ENCODE assay signal across 9 mouse cellular contexts in the genomic region with DNA sequence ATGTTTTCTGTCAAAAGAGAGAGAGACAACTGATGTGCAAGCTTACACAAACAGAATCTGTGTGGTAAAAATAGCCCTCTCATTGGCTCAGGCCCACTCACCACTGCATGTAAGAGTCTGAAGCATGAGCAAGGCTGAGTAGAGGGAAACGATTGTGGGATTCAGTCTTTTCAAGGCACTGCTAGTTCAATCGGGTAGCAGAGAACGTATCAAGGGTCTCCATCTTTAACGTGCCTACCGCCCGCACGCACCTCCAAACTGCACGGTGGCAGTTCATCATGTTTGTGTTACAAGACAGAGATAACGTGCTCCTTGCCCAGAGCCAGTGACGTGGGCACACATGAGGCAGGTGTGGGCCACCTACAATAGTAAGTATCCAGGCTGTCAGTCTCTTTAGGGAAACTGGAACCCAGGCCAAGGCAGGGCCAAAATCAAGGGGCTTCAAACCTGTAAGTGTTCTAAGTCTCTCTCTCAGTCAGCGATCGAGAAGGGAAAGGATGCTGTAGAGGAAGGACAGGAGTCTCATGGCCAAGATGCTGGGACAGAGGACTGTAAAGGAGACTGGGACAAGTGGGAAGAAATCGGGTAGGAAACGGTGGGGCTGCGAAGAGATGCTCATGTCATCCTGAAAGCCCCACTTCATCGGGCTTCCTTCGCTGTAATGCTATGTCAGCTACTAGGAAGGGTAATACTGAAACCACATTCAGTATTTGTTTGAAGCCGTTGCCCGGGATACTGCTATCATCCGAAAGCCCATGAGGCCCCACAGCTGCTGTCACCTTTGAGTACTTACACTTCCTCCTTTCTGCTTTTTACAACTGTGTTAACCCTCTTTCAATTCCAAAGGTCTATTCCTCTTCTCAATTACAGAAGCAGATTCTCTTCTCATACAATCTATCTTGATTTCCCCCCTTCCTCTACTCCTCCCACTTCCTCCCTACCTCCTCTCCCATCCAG. TPM values are rescaled to one million over a fixed set of nuclear protein-coding genes. Genes with fewer than 3 reads are reported as not detected.
DNase-seq lines count a peak whose midpoint lies in the region; ATAC-seq and TF ChIP-seq lines count a peak whose summit lies in the region.
"Had no signal": no experiment of that assay in that cellular context is flagged by ENCODE, and none has a peak within 500 bp of the region (broad histone marks: within the 10 kb centered on the region; RNA-seq: fewer than 3 reads in every experiment).

No protein-coding gene starts in this region.

- no peak for TF ChIP-seq CTCF in heart, adult 2 months (IDR thresholded peaks at IDR 0.05)
- TF ChIP-seq CTCF in liver, postnatal 0 days (IDR thresholded peaks at IDR 0.05; ENCODE audit: low read depth): no peak
- TF ChIP-seq CTCF in spleen, adult 2 months (IDR thresholded peaks at IDR 0.05; ENCODE audit: extremely low read depth, insufficient read depth, insufficient read length, insufficient replicate concordance): no peak

- peaks cover 3% of the 10 kb centered on the region; the same call in 1 of the 2 replicates for H3K4me1 ChIP-seq in liver, embryonic 11.5 days (replicated peaks; ENCODE audit: control insufficient read depth, insufficient read depth, low read length)
- 0 out of 2 replicates have a peak, but pooled peaks cover 5% of the 10 kb centered on the region for H3K4me1 ChIP-seq in liver, embryonic 12.5 days
- H3K4me1 ChIP-seq in heart, adult 2 months (ENCODE audit: control insufficient read depth, insufficient read depth, low read length): peaks cover 7% of the 10 kb centered on the region
- peaks cover 2% of the 10 kb centered on the region; the same call in 1 of the 2 replicates for H3K4me1 ChIP-seq in liver, postnatal 0 days (ENCODE audit: insufficient read depth)
- peaks cover 21% of the 10 kb centered on the region for H3K4me1 ChIP-seq in spleen, adult 2 months (ENCODE audit: control insufficient read depth, insufficient read depth, insufficient read length)
- H3K4me1 ChIP-seq: limb, embryonic 12.5 days had no signal

- no peaks in the 10 kb centered on the region for H3K36me3 ChIP-seq in liver, embryonic 11.5 days (ENCODE audit: control insufficient read depth, insufficient read depth, low read length)
- peaks cover 10% of the 10 kb centered on the region; the same call in 1 of the 2 replicates for H3K36me3 ChIP-seq in liver, embryonic 12.5 days
- H3K36me3 ChIP-seq in heart, adult 2 months (ENCODE audit: control insufficient read depth, insufficient read depth, low read length): peaks cover 11% of the 10 kb centered on the region
- H3K36me3 ChIP-seq in liver, postnatal 0 days (replicated peaks; ENCODE audit: insufficient read depth, low read length): peaks cover 5% of the 10 kb centered on the region; the same call in 1 of the 2 replicates
- H3K36me3 ChIP-seq in spleen, adult 2 months (ENCODE audit: control insufficient read depth, insufficient read depth, low read length): no peaks in the 10 kb centered on the region

- no peak overlapping the region for H3K27ac ChIP-seq in liver, embryonic 11.5 days (ENCODE audit: low read depth, low read length)
- no peak overlapping the region for H3K27ac ChIP-seq in liver, embryonic 12.5 days
- peak overlapping the region; percentile 35 for H3K27ac ChIP-seq in heart, adult 2 months
- peak overlapping the region; percentile 55; the same call in 1 of the 2 replicates for H3K27ac ChIP-seq in liver, postnatal 0 days (ENCODE audit: low read depth)
- H3K27ac ChIP-seq in spleen, adult 2 months (ENCODE audit: insufficient read depth, low read length): peak overlapping the region; percentile 4
- H3K27ac ChIP-seq: limb, embryonic 12.5 days had no signal

- intact Hi-C loops in heart, adult 2 months (cut with DNase I): no loop called here

- ATAC-seq in liver, embryonic 11.5 days (replicated peaks; ENCODE audit: low FRiP score): 0 out of 2 replicates have a peak, but pooled peaks have one; percentile 29
- no peak for ATAC-seq in liver, embryonic 12.5 days
- peak; percentile 62 for ATAC-seq in liver, postnatal 0 days

- H3K4me2 ChIP-seq in liver, embryonic 11.5 days: no peak overlapping the region
- no peak overlapping the region for H3K4me2 ChIP-seq in liver, embryonic 12.5 days
- peak overlapping the region; percentile 34; the same call in 1 of the 2 replicates for H3K4me2 ChIP-seq in liver, postnatal 0 days (ENCODE audit: low read depth, low read length)
- H3K4me2 ChIP-seq: limb, embryonic 12.5 days had no signal

- no peak for TF ChIP-seq POLR2A in heart, adult 2 months (IDR thresholded peaks at IDR 0.05; ENCODE audit: insufficient read depth, low read depth, low read length)
- no peak for TF ChIP-seq POLR2A in spleen, adult 2 months (IDR thresholded peaks at IDR 0.05; ENCODE audit: low read depth, low read length)

- no peak for TF ChIP-seq EP300 in heart, adult 2 months (IDR thresholded peaks at IDR 0.05; ENCODE audit: insufficient read depth, low read depth, low read length)
- TF ChIP-seq EP300 in liver, postnatal 0 days (IDR thresholded peaks at IDR 0.05; ENCODE audit: low read depth): no peak

- H3K79me2 ChIP-seq in heart, adult 2 months (replicated peaks; ENCODE audit: control insufficient read depth, insufficient read depth, low read length): no peaks in the 10 kb centered on the region; the same call in 1 of the 2 replicates

- no peaks in the 10 kb centered on the region for H3K27me3 ChIP-seq in liver, embryonic 11.5 days (replicated peaks; ENCODE audit: control insufficient read depth, insufficient read depth, low read length)
- no peaks in the 10 kb centered on the region for H3K27me3 ChIP-seq in liver, embryonic 12.5 days (replicated peaks)
- H3K27me3 ChIP-seq in heart, adult 2 months (ENCODE audit: control insufficient read depth, insufficient read depth, low read length): no peaks in the 10 kb centered on the region
- H3K27me3 ChIP-seq in liver, postnatal 0 days (ENCODE audit: insufficient read depth, low read length): no peaks in the 10 kb centered on the region
- no peaks in the 10 kb centered on the region for H3K27me3 ChIP-seq in spleen, adult 2 months (ENCODE audit: control insufficient read depth, insufficient read depth, low read length)
- H3K27me3 ChIP-seq: limb, embryonic 12.5 days had no signal

- 64% methylated on average over 20 of the region's 20 CpGs for WGBS in liver, embryonic 11.5 days
- WGBS in liver, embryonic 12.5 days (ENCODE audit: insufficient replicate concordance): 44% methylated on average over 20 of the region's 20 CpGs
- WGBS in heart, adult 2 months: 55% methylated on average over 20 of the region's 20 CpGs
- 54% methylated on average over 20 of the region's 20 CpGs for WGBS in liver, postnatal 0 days (ENCODE audit: insufficient replicate concordance)
- 47% methylated on average over 20 of the region's 20 CpGs for WGBS in spleen, adult 2 months

- no peak overlapping the region for H3K4me3 ChIP-seq in liver, embryonic 11.5 days (ENCODE audit: low read depth, low read length)
- H3K4me3 ChIP-seq in liver, embryonic 12.5 days: no peak overlapping the region
- H3K4me3 ChIP-seq in heart, adult 2 months: no peak overlapping the region
- H3K4me3 ChIP-seq in liver, postnatal 0 days (ENCODE audit: low read depth, low read length): no peak overlapping the region
- H3K4me3 ChIP-seq in spleen, adult 2 months (ENCODE audit: extremely low read depth, insufficient read depth, insufficient read length): peak overlapping the region; percentile 27; the same call in 1 of the 2 replicates
- H3K4me3 ChIP-seq: limb, embryonic 12.5 days had no signal

- no peak for DNase-seq in liver, embryonic 11.5 days (ENCODE audit: low spot score)
- DNase-seq in heart, adult 2 months: peak; percentile 35 to 69
- DNase-seq in liver, postnatal 0 days: peak; percentile 38
- DNase-seq in spleen, adult 2 months (ENCODE audit: low read depth in 1 of 2, low spot score in 2 of 2): peak; percentile 78 to 92
- no peak for DNase-seq in retina, embryonic 14.5 days (ENCODE audit: low spot score)
- no peak for DNase-seq in left cerebral cortex, adult 8-10 months (ENCODE audit: low spot score in 2 of 2)
- no peak for DNase-seq in layer of hippocampus, adult 8-10 months (ENCODE audit: low spot score in 2 of 2)

- no peaks in the 10 kb centered on the region for H3K9me3 ChIP-seq in liver, embryonic 11.5 days (ENCODE audit: control insufficient read depth, low read length)
- H3K9me3 ChIP-seq in liver, embryonic 12.5 days (replicated peaks): no peaks in the 10 kb centered on the region
- H3K9me3 ChIP-seq in liver, postnatal 0 days (ENCODE audit: low read length): no peaks in the 10 kb centered on the region
- H3K9me3 ChIP-seq: limb, embryonic 12.5 days had no signal

- no peak overlapping the region for H3K9ac ChIP-seq in liver, embryonic 11.5 days (ENCODE audit: low read depth, low read length)
- H3K9ac ChIP-seq in liver, embryonic 12.5 days: no peak overlapping the region
- 0 out of 2 replicates have a peak overlapping the region, but pooled peaks have one; percentile 0 for H3K9ac ChIP-seq in heart, adult 2 months (ENCODE audit: low read depth, low read length)
- H3K9ac ChIP-seq in liver, postnatal 0 days (replicated peaks): no peak overlapping the region
- H3K9ac ChIP-seq: limb, embryonic 12.5 days had no signal

RNA-seq across cellular contexts. Expression of gene Antxr2, which starts 14.3 kb away (rescaled TPM):
- polyA plus RNA-seq in liver, embryonic 11.5 days (2014; fragmentation: Nextera tagmentation; extraction: Ambion mirVana): 7.0 and 8.3 TPM in 2 replicates
- 5.4 and 5.7 TPM in 2 replicates for polyA plus RNA-seq in liver, embryonic 12.5 days (2016; fragmentation: Nextera tagmentation; extraction: Ambion mirVana)
- 10 to 100 TPM; 70.7 to 78.9 TPM for total RNA-seq in heart, adult 2 months (2021)
- polyA plus RNA-seq in heart, adult 2 months (2012; rRNA removed): 28.1 and 53.7 TPM in 2 replicates
- 4.6 and 5.8 TPM in 2 replicates for polyA plus RNA-seq in liver, postnatal 0 days (2015; fragmentation: Nextera tagmentation; extraction: Ambion mirVana)
- 2.4 and 2.6 TPM in 2 replicates for polyA plus RNA-seq in spleen, adult 2 months (2012; rRNA removed)
- 1 to 10 TPM; 1.4 to 2.7 (median 1.7) TPM for total RNA-seq in left cerebral cortex, adult 8-10 months (2022)
- 1 to 10 TPM; 2.1 to 2.9 (median 2.5) TPM for total RNA-seq in layer of hippocampus, adult 8-10 months (2022)

Comparison
In these comparisons a context has a peak if more than half of its experiments do, and no peak if none do; other contexts are left out.
1. DNase-seq: peak in heart, adult 2 months (2 of 2), liver, postnatal 0 days (single experiment) and spleen, adult 2 months (2 of 2); none in liver, embryonic 11.5 days (single experiment), retina, embryonic 14.5 days (single experiment), left cerebral cortex, adult 8-10 months (0 of 2) and layer of hippocampus, adult 8-10 months (0 of 2).
2. H3K27ac ChIP-seq: peak in heart, adult 2 months (single experiment), liver, postnatal 0 days (single experiment) and spleen, adult 2 months (single experiment); none in liver, embryonic 11.5 days (single experiment) and liver, embryonic 12.5 days (single experiment).